Mouse (Mus musculus) lung, embryonic 14.5 days (tissue): ENCODE measurements around the gene Pgpep1l. TPM values are rescaled to one million over a fixed set of nuclear protein-coding genes. Genes with fewer than 3 reads are reported as not detected.

Experiments used
- ATAC-seq: fragments of 200-750 bp; cut with Nextera tagmentation; 2 replicates; pipeline ENCODE4 v1.8.0; 2017; ENCODE audit warnings: mild to moderate bottlenecking, moderate TSS enrichment, moderate library complexity; ENCODE audit not compliant: insufficient read depth
- DNase-seq: peaks from one replicate; pipeline ENCODE4 v3.0.0-alpha.2; 2015
- H3K27ac ChIP-seq: fragments of 300-500 bp; sonication (generic); 2 replicates; pipeline ENCODE4 v1.5.1; 2014; ENCODE audit warnings: low read depth, mild to moderate bottlenecking, moderate library complexity
- H3K27me3 ChIP-seq: fragments of 300-500 bp; sonication (generic); 2 replicates; pipeline ENCODE4 v1.6.1; 2014; ENCODE audit warnings: low read length, control low read depth; ENCODE audit not compliant: insufficient read depth
- H3K36me3 ChIP-seq: fragments of 300-500 bp; sonication (generic); 2 replicates; pipeline ENCODE4 v1.6.1; 2014; ENCODE audit warnings: control low read depth; ENCODE audit not compliant: insufficient read depth
- H3K4me1 ChIP-seq: fragments of 300-500 bp; sonication (generic); 2 replicates; pipeline ENCODE4 v1.6.1; 2014; ENCODE audit warnings: antibody characterized with exemption, control low read depth; ENCODE audit not compliant: insufficient read depth
- H3K4me2 ChIP-seq: fragments of 300-500 bp; sonication (generic); 2 replicates; pipeline ENCODE4 v1.6.1; 2014; ENCODE audit warnings: mild to moderate bottlenecking
- H3K4me3 ChIP-seq: fragments of 300-500 bp; sonication (generic); 2 replicates; pipeline ENCODE4 v1.5.1; 2014; ENCODE audit warnings: low read depth, low read length
- H3K9ac ChIP-seq: fragments of 300-500 bp; sonication (generic); 2 replicates; pipeline ENCODE4 v1.6.1; 2014
- H3K9me3 ChIP-seq: fragments of 300-500 bp; sonication (generic); 2 replicates; pipeline ENCODE4 v1.6.1; 2016; ENCODE audit warnings: low read depth, low read length, control low read depth
- CTCF ChIP-seq: IDR thresholded peaks from 2 replicates; pipeline ENCODE4 v1.5.1; 2016; ENCODE audit warnings: antibody characterized with exemption, low read depth
- WGBS: fragments of 180-500 bp; shearing (Covaris S2); extraction: QIAGEN DNeasy Blood & Tissue Kit; methylation state at CpG from one replicate; pipeline ENCODE4 v1.1.7; 2014; 5-methylcytosine and 5-hydroxymethylcytosine counted together
- polyA plus RNA-seq: library from polyadenylated mRNA; unstranded; fragments of >200 nt; fragmentation: Nextera tagmentation; extraction: Ambion mirVana; gene quantifications from 2 replicates; pipeline ENCODE4 v1.2.1, GENCODE M21; 2014

Pgpep1l gene
- polyA plus RNA-seq, 1 experiment from 2014 or later = not detected

- Histone ChIP-seq H3K4me3 (no peak overlapping the region), H3K27ac (no peak overlapping the region), H3K9me3 (no peaks in the 10 kb centered on the region), H3K4me2 (peak overlapping the region; percentile 57), H3K27me3 (no peaks in the 10 kb centered on the region), H3K4me1 (no peaks in the 10 kb centered on the region), H3K36me3 (no peaks in the 10 kb centered on the region), H3K9ac (no peak overlapping the region)
- ATAC-seq (peak; percentile 86), DNase-seq (peak; percentile 94)
- WGBS = 19% methylated on average over 18 of the region's 18 CpGs
- peak; percentile 97 for TF ChIP-seq CTCF
Measured at GRCm38 (mm10) chr7:68302586-68303433, 38.8 kb upstream of the Pgpep1l start.

GRCm38 (mm10) chr7:68301160-68301559 is 37.1 kb upstream of the Pgpep1l start:
- Histone ChIP-seq H3K4me1 (no peaks in the 10 kb centered on the region), H3K9me3 (no peaks in the 10 kb centered on the region), H3K36me3 (no peaks in the 10 kb centered on the region), H3K27ac (no peak overlapping the region), H3K9ac (no peak overlapping the region), H3K4me3 (no peak overlapping the region), H3K4me2 (peak overlapping the region; percentile 27; the same call in 1 of the 2 replicates), H3K27me3 (no peaks in the 10 kb centered on the region)
- no peak for ATAC-seq
- DNase-seq = peak; percentile 46
- TF ChIP-seq CTCF = no peak
- WGBS = 70% methylated on average over 7 of the region's 7 CpGs

GRCm38 (mm10) chr7:68298381-68299076 is 34.5 kb upstream of the Pgpep1l start:
- TF ChIP-seq CTCF = no peak
- Histone ChIP-seq H3K9me3 (no peaks in the 10 kb centered on the region), H3K4me2 (no peak overlapping the region), H3K27me3 (no peaks in the 10 kb centered on the region), H3K27ac (no peak overlapping the region), H3K36me3 (no peaks in the 10 kb centered on the region), H3K9ac (no peak overlapping the region), H3K4me1 (no peaks in the 10 kb centered on the region), H3K4me3 (no peak overlapping the region)
- no peak for DNase-seq
- WGBS = 75% methylated on average over 13 of the region's 13 CpGs
- no peak for ATAC-seq

- 84% methylated on average over 5 of the region's 5 CpGs for WGBS
- TF ChIP-seq CTCF = no peak
- no peaks in the 10 kb centered on the region for H3K36me3 ChIP-seq
- H3K4me2 ChIP-seq = no peak overlapping the region
- H3K9me3 ChIP-seq = no peaks in the 10 kb centered on the region
- DNase-seq = no peak
- no peak for ATAC-seq
- no peak overlapping the region for H3K27ac ChIP-seq
- no peaks in the 10 kb centered on the region for H3K27me3 ChIP-seq
- no peaks in the 10 kb centered on the region for H3K4me1 ChIP-seq
- H3K9ac ChIP-seq = no peak overlapping the region
- no peak overlapping the region for H3K4me3 ChIP-seq
Measured at GRCm38 (mm10) chr7:68296487-68296886, 32.5 kb upstream of the Pgpep1l start.

GRCm38 (mm10) chr7:68293997-68294789 is 30.2 kb upstream of the Pgpep1l start:
- DNase-seq (peak; percentile 60), ATAC-seq (peak; percentile 83)
- Histone ChIP-seq H3K27me3 (no peaks in the 10 kb centered on the region), H3K9me3 (no peaks in the 10 kb centered on the region), H3K4me2 (no peak overlapping the region), H3K4me1 (no peaks in the 10 kb centered on the region), H3K27ac (peak overlapping the region; percentile 32; the same call in 1 of the 2 replicates), H3K4me3 (no peak overlapping the region), H3K36me3 (no peaks in the 10 kb centered on the region), H3K9ac (no peak overlapping the region; the same call in 1 of the 2 replicates)
- no peak for TF ChIP-seq CTCF
- WGBS = 34% methylated on average over 16 of the region's 16 CpGs

DNA sequence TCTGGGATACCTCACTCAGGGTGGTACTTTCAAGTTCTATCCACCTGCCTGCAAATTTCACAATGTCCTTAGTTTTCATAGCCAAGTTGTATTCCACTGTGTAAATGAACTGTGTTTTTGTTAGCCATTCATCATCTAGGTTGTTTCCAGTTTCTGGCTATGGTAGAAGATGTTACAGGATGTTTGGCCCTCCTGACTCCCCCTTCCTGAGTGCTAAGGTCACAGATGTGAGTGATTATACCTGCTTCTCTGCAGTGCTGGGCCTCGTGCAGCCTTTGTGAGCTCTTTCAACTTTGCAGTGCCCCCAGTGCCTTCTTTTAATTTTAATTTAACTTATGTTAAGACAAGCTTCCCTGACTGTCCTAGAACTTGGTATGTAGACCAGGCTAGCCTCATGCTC is 27.6 kb upstream of the Pgpep1l start:
- H3K4me2 ChIP-seq = no peak overlapping the region
- H3K9me3 ChIP-seq = no peaks in the 10 kb centered on the region
- 43% methylated on average over 1 of the region's 1 CpGs for WGBS
- no peak overlapping the region for H3K9ac ChIP-seq
- H3K27ac ChIP-seq = no peak overlapping the region
- H3K27me3 ChIP-seq = no peaks in the 10 kb centered on the region
- no peak for TF ChIP-seq CTCF
- no peaks in the 10 kb centered on the region for H3K4me1 ChIP-seq
- ATAC-seq (no peak), DNase-seq (no peak)
- H3K36me3 ChIP-seq = no peaks in the 10 kb centered on the region
- H3K4me3 ChIP-seq = no peak overlapping the region
